10 mouse cellular contexts compared by ENCODE assay signal in the genomic region with DNA sequence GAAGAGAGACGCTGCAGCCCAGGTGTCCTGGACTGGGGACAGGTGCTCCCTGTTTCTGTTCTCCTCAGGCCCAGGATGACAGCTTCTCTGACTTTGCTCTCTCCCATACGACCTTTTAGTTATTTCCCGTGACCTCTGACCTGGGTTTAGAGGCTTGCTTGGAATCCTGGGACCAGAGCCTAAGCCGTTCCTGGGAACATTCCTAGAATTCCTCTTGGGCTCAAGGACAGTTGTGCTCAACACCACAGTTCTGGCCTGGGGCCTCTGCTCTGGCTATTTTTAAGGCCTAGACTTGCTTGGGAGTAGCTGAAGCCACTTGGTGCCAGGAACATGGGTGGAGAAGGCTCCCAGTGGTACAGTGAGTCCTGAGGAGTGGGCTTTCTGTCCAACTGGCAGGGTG. TPM values are rescaled to one million over a fixed set of nuclear protein-coding genes. Genes with fewer than 3 reads are reported as not detected.
DNase-seq lines count a peak whose midpoint lies in the region; ATAC-seq and TF ChIP-seq lines count a peak whose summit lies in the region.
"Had no signal": no experiment of that assay in that cellular context is flagged by ENCODE, and none has a peak within 500 bp of the region (broad histone marks: within the 10 kb centered on the region; RNA-seq: fewer than 3 reads in every experiment).

No protein-coding gene starts in this region.

- TF ChIP-seq CTCF in left cerebral cortex, adult 2 months (IDR thresholded peaks at IDR 0.05): no peak

- no peak for DNase-seq in left cerebral cortex, adult 2 months (ENCODE audit: extremely low spot score in 1 of 2, low spot score in 2 of 2)
- no peak for DNase-seq in left cerebral cortex, postnatal 4 days
- DNase-seq in embryo, embryonic 10.5 days (ENCODE audit: low spot score): peak; percentile 68
- DNase-seq in lung, postnatal 14 days: peak; percentile 61
- no peak for DNase-seq in frontal cortex, postnatal 14 days (ENCODE audit: low spot score in 2 of 2)

- peak overlapping the region; percentile 99 for H3K27ac ChIP-seq in left cerebral cortex, adult 2 months
- H3K27ac ChIP-seq in heart, embryonic 16.5 days (ENCODE audit: low read length): peak overlapping the region; percentile 74
- H3K27ac ChIP-seq in midbrain, embryonic 13.5 days: no peak overlapping the region
- H3K27ac ChIP-seq: hindbrain, embryonic 15.5 days had no signal

- intact Hi-C loops in left cerebral cortex, adult 2 months (cut with DNase I): no loop called here
- intact Hi-C loops in left cerebral cortex, postnatal 4 days (cut with DNase I): no loop called here

- 0 out of 2 replicates have a peak overlapping the region, but pooled peaks have one; percentile 5 for H3K4me2 ChIP-seq in heart, embryonic 16.5 days (ENCODE audit: low read depth, low read length)
- no peak overlapping the region for H3K4me2 ChIP-seq in midbrain, embryonic 13.5 days (replicated peaks)
- H3K4me2 ChIP-seq: hindbrain, embryonic 15.5 days had no signal

- H3K36me3 ChIP-seq in heart, embryonic 16.5 days (ENCODE audit: control insufficient read depth, insufficient read depth): no peaks in the 10 kb centered on the region
- no peaks in the 10 kb centered on the region for H3K36me3 ChIP-seq in midbrain, embryonic 13.5 days
- H3K36me3 ChIP-seq: hindbrain, embryonic 15.5 days had no signal

- peak; percentile 30; the same call in 1 of the 2 replicates for ATAC-seq in heart, embryonic 16.5 days (replicated peaks; ENCODE audit: extremely low read depth, insufficient read depth, low FRiP score)
- ATAC-seq in midbrain, embryonic 13.5 days: no peak

- H3K9ac ChIP-seq in heart, embryonic 16.5 days (ENCODE audit: low read length): peak overlapping the region; percentile 28; the same call in 1 of the 2 replicates
- no peak overlapping the region for H3K9ac ChIP-seq in midbrain, embryonic 13.5 days (replicated peaks)
- H3K9ac ChIP-seq: hindbrain, embryonic 15.5 days had no signal

- peaks cover 79% of the 10 kb centered on the region for H3K4me1 ChIP-seq in heart, embryonic 16.5 days (ENCODE audit: control insufficient read depth, insufficient read depth, low read length)
- H3K4me1 ChIP-seq in midbrain, embryonic 13.5 days (replicated peaks): peaks cover 21% of the 10 kb centered on the region

- no peaks in the 10 kb centered on the region for H3K9me3 ChIP-seq in heart, embryonic 16.5 days (replicated peaks; ENCODE audit: control insufficient read depth, low read length)
- H3K9me3 ChIP-seq in midbrain, embryonic 13.5 days: no peaks in the 10 kb centered on the region
- H3K9me3 ChIP-seq: hindbrain, embryonic 15.5 days had no signal

- H3K4me3 ChIP-seq in left cerebral cortex, adult 2 months: no peak overlapping the region
- no peak overlapping the region for H3K4me3 ChIP-seq in heart, embryonic 16.5 days (ENCODE audit: low read length)
- no peak overlapping the region for H3K4me3 ChIP-seq in midbrain, embryonic 13.5 days (replicated peaks)
- H3K4me3 ChIP-seq: hindbrain, embryonic 15.5 days; myocyte had no signal

- 28% methylated on average over 4 of the region's 4 CpGs for WGBS in heart, embryonic 16.5 days
- 46% methylated on average over 4 of the region's 4 CpGs for WGBS in midbrain, embryonic 13.5 days

- no peaks in the 10 kb centered on the region for H3K27me3 ChIP-seq in heart, embryonic 16.5 days (ENCODE audit: control insufficient read depth, insufficient read depth, low read length)
- 0 out of 2 replicates have a peak, but pooled peaks cover 2% of the 10 kb centered on the region for H3K27me3 ChIP-seq in midbrain, embryonic 13.5 days
- H3K27me3 ChIP-seq: hindbrain, embryonic 15.5 days had no signal

RNA-seq across cellular contexts. Expression of a gene that starts 6.4 kb away (rescaled TPM):
- 100 to 1,000 TPM; 304 to 314 TPM for total RNA-seq in left cerebral cortex, adult 2 months (2021)
- total RNA-seq in left cerebral cortex, postnatal 4 days (2021): 10 to 100 TPM; 53.7 to 54.5 TPM
- polyA plus RNA-seq in heart, embryonic 16.5 days (2015; fragmentation: Nextera tagmentation; extraction: Ambion mirVana): 22.9 and 23.3 TPM in 2 replicates
- polyA plus RNA-seq in midbrain, embryonic 13.5 days (2015; fragmentation: Nextera tagmentation; extraction: Ambion mirVana): 11.0 and 12.7 TPM in 2 replicates

RNA-seq across cellular contexts. Expression of a gene that starts 41.7 kb away (rescaled TPM):
- 100 to 1,000 TPM; 127 to 131 TPM for total RNA-seq in left cerebral cortex, adult 2 months (2021)
- 100 to 1,000 TPM; 169 to 171 TPM for total RNA-seq in left cerebral cortex, postnatal 4 days (2021)
- 38.3 and 38.9 TPM in 2 replicates for polyA plus RNA-seq in heart, embryonic 16.5 days (2015; fragmentation: Nextera tagmentation; extraction: Ambion mirVana)
- 232 and 283 TPM in 2 replicates for polyA plus RNA-seq in midbrain, embryonic 13.5 days (2015; fragmentation: Nextera tagmentation; extraction: Ambion mirVana)

RNA-seq across cellular contexts. Expression of a gene that starts 45.4 kb away (rescaled TPM):
- total RNA-seq in left cerebral cortex, adult 2 months (2021): 10 to 100 TPM; 68.8 to 83.8 TPM
- 10 to 100 TPM; 12.2 to 18.1 TPM for total RNA-seq in left cerebral cortex, postnatal 4 days (2021)
- polyA plus RNA-seq in heart, embryonic 16.5 days (2015; fragmentation: Nextera tagmentation; extraction: Ambion mirVana): 0.17 and 0.18 TPM in 2 replicates
- 0.31 and 0.42 TPM in 2 replicates for polyA plus RNA-seq in midbrain, embryonic 13.5 days (2015; fragmentation: Nextera tagmentation; extraction: Ambion mirVana)
- polyA plus RNA-seq: myocyte had no signal

RNA-seq across cellular contexts. Expression of a gene that starts 45.5 kb away (rescaled TPM):
- 1 to 10 TPM; 1.8 to 2.2 TPM for total RNA-seq in left cerebral cortex, adult 2 months (2021)
- total RNA-seq in left cerebral cortex, postnatal 4 days (2021): under 1 TPM; 0.52 to 0.98 TPM
- not detected in 2 replicates for polyA plus RNA-seq in heart, embryonic 16.5 days (2015; fragmentation: Nextera tagmentation; extraction: Ambion mirVana)
- polyA plus RNA-seq in midbrain, embryonic 13.5 days (2015; fragmentation: Nextera tagmentation; extraction: Ambion mirVana): not detected in 2 replicates
- polyA plus RNA-seq: myocyte; spleen, adult 2 months had no signal

RNA-seq across cellular contexts. Expression of a gene that starts 55.2 kb away (rescaled TPM):
- under 1 TPM in 1 of 2 experiments, not detected in 1; 0.84 TPM for total RNA-seq in left cerebral cortex, adult 2 months (2021)
- not detected for total RNA-seq in left cerebral cortex, postnatal 4 days (2021)
- polyA plus RNA-seq in heart, embryonic 16.5 days (2015; fragmentation: Nextera tagmentation; extraction: Ambion mirVana): not detected in 2 replicates
- polyA plus RNA-seq in midbrain, embryonic 13.5 days (2015; fragmentation: Nextera tagmentation; extraction: Ambion mirVana): not detected in 2 replicates
- polyA plus RNA-seq: hindbrain, embryonic 15.5 days; myocyte; spleen, adult 2 months had no signal

Comparison
In these comparisons a context has a peak if more than half of its experiments do, and no peak if none do; other contexts are left out.
1. RNA of a gene that starts 6.4 kb away (total RNA-seq): 304 to 314 TPM in left cerebral cortex, adult 2 months; 53.7 to 54.5 TPM in left cerebral cortex, postnatal 4 days; every median in the first group is over 4 times any median in the second.
2. DNase-seq: peak in embryo, embryonic 10.5 days (single experiment) and lung, postnatal 14 days (single experiment); none in left cerebral cortex, adult 2 months (0 of 2), left cerebral cortex, postnatal 4 days (single experiment) and frontal cortex, postnatal 14 days (0 of 2).